Mouse (Mus musculus): ENCODE results near the gene Rad18.

DNA sequence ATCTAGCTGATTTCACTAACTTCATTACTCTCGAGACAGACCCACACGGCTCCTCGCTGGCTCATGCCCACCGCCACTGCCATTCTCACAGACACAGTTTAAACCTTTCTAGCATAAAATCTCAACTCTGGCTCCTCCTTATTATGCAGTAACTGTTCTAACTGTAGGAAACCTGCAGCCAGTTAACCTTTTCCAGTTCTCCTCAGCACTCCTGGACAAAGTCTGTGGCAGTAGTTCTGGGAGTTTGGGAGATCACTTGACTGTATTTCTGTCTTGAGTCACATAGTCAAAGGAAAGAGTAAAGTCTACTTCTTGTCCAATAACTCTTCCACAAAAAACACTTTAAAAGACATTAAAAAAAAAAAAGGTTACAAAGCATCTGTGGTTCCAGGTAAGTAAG is 66.2 kb downstream of the Rad18 start:
- TF ChIP-seq CTCF (IDR thresholded peaks at IDR 0.05; ENCODE audit: low read depth, low read length) (no peak), POLR2A (IDR thresholded peaks at IDR 0.05; ENCODE audit: extremely low read depth, insufficient read depth, low read length) (no peak)

All from liver, adult 2 months (tissue).